30 mouse cellular contexts compared by ENCODE assay signal in genomic region chr17:51882566-51882965, GRCm38 (mm10). TPM values are rescaled to one million over a fixed set of nuclear protein-coding genes. Genes with fewer than 3 reads are reported as not detected.
DNase-seq lines count a peak whose midpoint lies in the region; ATAC-seq and TF ChIP-seq lines count a peak whose summit lies in the region.
"Had no signal": no experiment of that assay in that cellular context is flagged by ENCODE, and none has a peak within 500 bp of the region (broad histone marks: within the 10 kb centered on the region; RNA-seq: fewer than 3 reads in every experiment).

No protein-coding gene starts in this region.

- TF ChIP-seq POLR2A in thymus, adult 2 months (IDR thresholded peaks at IDR 0.05; ENCODE audit: control insufficient read depth, extremely low read depth, insufficient read depth, low read length, poor library complexity) = no peak

- peak overlapping the region; percentile 71 for H3K27ac ChIP-seq in thymus, adult 2 months (ENCODE audit: control insufficient read depth, insufficient read depth, low read length)
- H3K27ac ChIP-seq in forebrain, embryonic 13.5 days = no peak overlapping the region
- no peak overlapping the region for H3K27ac ChIP-seq in heart, embryonic 11.5 days (ENCODE audit: low read depth, low read length)
- H3K27ac ChIP-seq: embryonic facial prominence, embryonic 10.5 days; embryonic facial prominence, embryonic 13.5 days; forebrain, embryonic 12.5 days; gastrocnemius, adult 2 months; heart, embryonic 15.5 days; hindbrain, embryonic 10.5 days; hindbrain, embryonic 13.5 days had no signal

- no peaks in the 10 kb centered on the region for H3K36me3 ChIP-seq in thymus, adult 2 months (ENCODE audit: control insufficient read depth, insufficient read depth, low read length)
- H3K36me3 ChIP-seq in forebrain, embryonic 13.5 days (ENCODE audit: poor library complexity, severe bottlenecking) = no peaks in the 10 kb centered on the region
- H3K36me3 ChIP-seq in heart, embryonic 11.5 days (ENCODE audit: control insufficient read depth, insufficient read depth, low read length) = no peaks in the 10 kb centered on the region
- H3K36me3 ChIP-seq: embryonic facial prominence, embryonic 10.5 days; embryonic facial prominence, embryonic 13.5 days; forebrain, embryonic 12.5 days; heart, embryonic 12.5 days; heart, embryonic 15.5 days; hindbrain, embryonic 10.5 days; hindbrain, embryonic 13.5 days had no signal

- no peak overlapping the region for H3K4me3 ChIP-seq in thymus, adult 2 months (ENCODE audit: control insufficient read depth, insufficient read depth, low read length)
- H3K4me3 ChIP-seq in forebrain, embryonic 13.5 days = no peak overlapping the region
- H3K4me3 ChIP-seq in heart, embryonic 11.5 days (ENCODE audit: low read depth, low read length) = no peak overlapping the region
- H3K4me3 ChIP-seq: embryonic facial prominence, embryonic 10.5 days; embryonic facial prominence, embryonic 13.5 days; erythroblast, embryonic 14.5 days; forebrain, embryonic 12.5 days; gastrocnemius, adult 2 months; heart, embryonic 12.5 days; heart, embryonic 15.5 days; hindbrain, embryonic 10.5 days; hindbrain, embryonic 13.5 days had no signal

- WGBS in thymus, adult 2 months = 54% methylated on average over 12 of the region's 12 CpGs
- WGBS in forebrain, embryonic 13.5 days = 99% methylated on average over 12 of the region's 12 CpGs
- 95% methylated on average over 7 of the region's 12 CpGs for WGBS in heart, embryonic 11.5 days (ENCODE audit: insufficient replicate concordance)

- no peaks in the 10 kb centered on the region for H3K27me3 ChIP-seq in thymus, adult 2 months (ENCODE audit: control insufficient read depth, insufficient read depth, low read length)
- H3K27me3 ChIP-seq in forebrain, embryonic 13.5 days = no peaks in the 10 kb centered on the region
- no peaks in the 10 kb centered on the region for H3K27me3 ChIP-seq in heart, embryonic 11.5 days (ENCODE audit: control insufficient read depth, insufficient read depth, low read length)
- H3K27me3 ChIP-seq: embryonic facial prominence, embryonic 13.5 days; heart, embryonic 15.5 days; hindbrain, embryonic 13.5 days had no signal

- no peak for ATAC-seq in forebrain, embryonic 13.5 days
- ATAC-seq in heart, embryonic 11.5 days (replicated peaks; ENCODE audit: insufficient number of reproducible peaks, low FRiP score, low TSS enrichment) = no peak
- ATAC-seq: CD4-positive, CD25-positive, alpha-beta regulatory T cell, adult 4 months; forebrain, embryonic 16.5 days; hindbrain, embryonic 16.5 days had no signal

- no peak for TF ChIP-seq CTCF in thymus, adult 2 months (IDR thresholded peaks at IDR 0.05; ENCODE audit: borderline replicate concordance, control insufficient read depth, extremely low read depth, insufficient read depth, low read length, poor library complexity)

- H3K9me3 ChIP-seq in forebrain, embryonic 13.5 days (replicated peaks) = no peaks in the 10 kb centered on the region
- H3K9me3 ChIP-seq in heart, embryonic 11.5 days (replicated peaks; ENCODE audit: control insufficient read depth, low read length) = no peaks in the 10 kb centered on the region
- H3K9me3 ChIP-seq: embryonic facial prominence, embryonic 10.5 days; embryonic facial prominence, embryonic 13.5 days; forebrain, embryonic 12.5 days; heart, embryonic 12.5 days; heart, embryonic 15.5 days; hindbrain, embryonic 10.5 days; hindbrain, embryonic 13.5 days had no signal

- no peak overlapping the region for H3K9ac ChIP-seq in forebrain, embryonic 13.5 days
- H3K9ac ChIP-seq in heart, embryonic 11.5 days (ENCODE audit: low read depth, low read length) = no peak overlapping the region
- H3K9ac ChIP-seq: embryonic facial prominence, embryonic 13.5 days; forebrain, embryonic 12.5 days; heart, embryonic 12.5 days; heart, embryonic 15.5 days; hindbrain, embryonic 13.5 days had no signal

- peak; percentile 48 for DNase-seq in CD4-positive helper T cell, adult 2 months (ENCODE audit: low read depth, low spot score)
- DNase-seq in thymus, adult 2 months = peak; percentile 55
- peak; percentile 69 for DNase-seq in thymus, postnatal 14 days
- DNase-seq in thymus, postnatal 4 days = peak; percentile 53
- DNase-seq in right cerebral cortex, postnatal 10 days (ENCODE audit: low spot score in 2 of 2) = no peak
- DNase-seq: adrenal gland, adult 8-10 months; adrenal gland, postnatal 36 days; B cell, adult 2 months; cerebellum, adult 18-20 months; cerebellum, adult 9-10 months; cerebellum, postnatal 14 days; embryo, embryonic 11 days; gastrocnemius, adult 2 months; gastrocnemius, postnatal 14 days; heart, adult 11 months; heart, postnatal 10 days; heart, postnatal 36 days had no signal

- no peak overlapping the region for H3K4me2 ChIP-seq in forebrain, embryonic 13.5 days
- H3K4me2 ChIP-seq in heart, embryonic 11.5 days = no peak overlapping the region
- H3K4me2 ChIP-seq: embryonic facial prominence, embryonic 13.5 days; forebrain, embryonic 12.5 days; heart, embryonic 12.5 days; heart, embryonic 15.5 days; hindbrain, embryonic 13.5 days had no signal

- peaks cover 29% of the 10 kb centered on the region for H3K4me1 ChIP-seq in thymus, adult 2 months (replicated peaks; ENCODE audit: control insufficient read depth, insufficient read depth, low read length)
- H3K4me1 ChIP-seq in forebrain, embryonic 13.5 days = no peaks in the 10 kb centered on the region
- 0 out of 2 replicates have a peak, but pooled peaks cover 4% of the 10 kb centered on the region for H3K4me1 ChIP-seq in heart, embryonic 11.5 days (ENCODE audit: control insufficient read depth, insufficient read depth, low read length)
- H3K4me1 ChIP-seq: embryonic facial prominence, embryonic 10.5 days; embryonic facial prominence, embryonic 13.5 days; heart, embryonic 15.5 days; hindbrain, embryonic 13.5 days had no signal

RNA-seq across cellular contexts. Expression of gene Satb1, which starts 49.5 kb away (rescaled TPM):
- 873 and 1,043 TPM in 2 replicates for polyA plus RNA-seq in thymus, adult 2 months (2012; rRNA removed)
- polyA plus RNA-seq in forebrain, embryonic 13.5 days (2015; fragmentation: Nextera tagmentation; extraction: Ambion mirVana) = 34.7 TPM in 2 replicates
- 10.2 and 10.7 TPM in 2 replicates for polyA plus RNA-seq in heart, embryonic 11.5 days (2014; fragmentation: Nextera tagmentation; extraction: Ambion mirVana)

Comparison
In these comparisons a context has a peak if more than half of its experiments do, and no peak if none do; other contexts are left out.
1. DNase-seq: peak in CD4-positive helper T cell, adult 2 months (single experiment), thymus, adult 2 months (single experiment), thymus, postnatal 14 days (single experiment) and thymus, postnatal 4 days (single experiment); none in right cerebral cortex, postnatal 10 days (0 of 2).
2. RNA of gene Satb1, which starts 49.5 kb away (polyA plus RNA-seq): 873 to 1,043 TPM in thymus, adult 2 months; 34.7 TPM in forebrain, embryonic 13.5 days and 10.2 to 10.7 TPM in heart, embryonic 11.5 days; every median in the first group is over 10 times any median in the second.